Mouse (Mus musculus) T-cell, adult 2 months (primary cell): ENCODE measurements around the gene Doc2b.
A peak's percentile ranks its signal among the peaks of the same experiment; 100 is the strongest.

ENCODE experiments used
- DNase-seq: peaks from one replicate; pipeline ENCODE4 v3.0.0; 2022; ENCODE audit warnings: low spot score

The Doc2b gene

GRCm38 (mm10) chr11:75796029-75796445 lies at the start of gene Doc2b:
Doc2b (minus strand) TSS chr11:75796049.
- peak; percentile 54 for DNase-seq

GRCm38 (mm10) chr11:75842904-75843619 lies 47.2 kb upstream of the Doc2b start:
- no peak for DNase-seq

GRCm38 (mm10) chr11:75841503-75841902 lies 45.7 kb upstream of the Doc2b start:
- DNase-seq, result no peak

GRCm38 (mm10) chr11:75839536-75840430 lies 43.9 kb upstream of the Doc2b start:
- DNase-seq, result no peak

- peak; percentile 39 for DNase-seq
Observed at GRCm38 (mm10) chr11:75838861-75839426, 43.1 kb upstream of the Doc2b start.

GRCm38 (mm10) chr11:75836240-75836610 lies 40.4 kb upstream of the Doc2b start:
- DNase-seq, result peak; percentile 28

GRCm38 (mm10) chr11:75835587-75836239 lies 39.9 kb upstream of the Doc2b start:
- peak; percentile 83 for DNase-seq

GRCm38 (mm10) chr11:75833081-75833480 lies 37.2 kb upstream of the Doc2b start:
- DNase-seq, result no peak

GRCm38 (mm10) chr11:75830386-75830785 lies 34.5 kb upstream of the Doc2b start:
- DNase-seq, result no peak

- peak; percentile 10 for DNase-seq
Observed at GRCm38 (mm10) chr11:75827414-75827813, 31.6 kb upstream of the Doc2b start.

GRCm38 (mm10) chr11:75823506-75823905 lies 27.7 kb upstream of the Doc2b start:
- DNase-seq, result no peak

- no peak for DNase-seq
Observed at GRCm38 (mm10) chr11:75813085-75813484, 17.2 kb upstream of the Doc2b start.

- DNase-seq, result no peak
Observed at GRCm38 (mm10) chr11:75811900-75812299, 16.1 kb upstream of the Doc2b start.

- no peak for DNase-seq
Observed at GRCm38 (mm10) chr11:75810526-75810925, 14.7 kb upstream of the Doc2b start.

GRCm38 (mm10) chr11:75807486-75807885 lies 11.6 kb upstream of the Doc2b start:
- no peak for DNase-seq

- DNase-seq, result no peak
Observed at GRCm38 (mm10) chr11:75801771-75802550, 6.1 kb upstream of the Doc2b start.

GRCm38 (mm10) chr11:75801369-75801768 lies 5.5 kb upstream of the Doc2b start:
- no peak for DNase-seq

GRCm38 (mm10) chr11:75796536-75797246 lies 842 bp upstream of the Doc2b start:
- no peak for DNase-seq

- no peak for DNase-seq
Observed at GRCm38 (mm10) chr11:75795321-75795636, 570 bp downstream of the Doc2b start.

GRCm38 (mm10) chr11:75794602-75795320 lies 1.1 kb downstream of the Doc2b start:
- DNase-seq, result no peak
